Mouse (Mus musculus) right cerebral cortex, postnatal 4 days (tissue): Measurements from ENCODE around the gene Stra8.

Experiments used
- DNase-seq: peaks from one replicate; pipeline ENCODE4 v3.0.0-alpha.2; 2022

Gene Stra8

DNA sequence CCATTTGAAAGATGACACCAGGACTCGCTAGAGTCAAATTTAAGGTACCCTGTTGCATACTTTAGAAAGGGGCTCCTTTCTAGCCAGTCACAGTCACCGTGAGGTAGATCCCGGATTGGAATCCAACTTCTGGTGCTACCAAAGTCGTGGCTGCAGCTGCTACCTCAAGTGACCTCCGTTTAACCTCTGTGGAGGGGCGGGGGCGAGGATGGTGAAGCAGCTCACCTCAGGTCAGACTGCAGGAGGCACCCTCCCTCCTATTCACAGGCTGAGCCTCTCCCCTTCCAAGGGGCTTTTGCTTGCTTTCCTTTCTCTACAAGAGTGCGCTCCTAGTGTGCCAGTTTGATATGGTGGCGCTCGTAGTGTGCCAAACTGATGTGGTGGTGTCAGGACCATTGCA lies at the start of gene Stra8:
Gene Stra8, plus strand, starts transcription at position 208 of the 400 bp plus-strand sequence.
- DNase-seq: no peak

DNA sequence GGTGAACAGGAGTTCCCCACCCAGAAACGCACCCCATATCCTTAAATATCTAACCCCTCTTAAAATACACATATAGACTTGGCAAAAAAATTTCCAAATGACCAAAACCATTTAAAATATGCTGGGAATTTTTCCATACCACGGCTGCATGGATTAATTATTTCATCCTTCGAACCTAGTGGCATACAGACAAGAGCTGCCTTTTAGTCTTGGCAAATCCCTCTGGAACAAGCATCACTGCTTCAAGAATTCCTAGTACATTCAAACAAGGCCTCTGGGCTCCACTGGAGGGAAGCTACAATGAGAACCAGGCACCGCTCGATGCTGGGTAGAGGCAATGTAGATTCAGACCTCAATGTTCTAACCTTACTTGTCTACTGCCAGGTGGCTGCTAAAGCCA lies 49.2 kb upstream of the Stra8 start:
- DNase-seq: no peak

DNA sequence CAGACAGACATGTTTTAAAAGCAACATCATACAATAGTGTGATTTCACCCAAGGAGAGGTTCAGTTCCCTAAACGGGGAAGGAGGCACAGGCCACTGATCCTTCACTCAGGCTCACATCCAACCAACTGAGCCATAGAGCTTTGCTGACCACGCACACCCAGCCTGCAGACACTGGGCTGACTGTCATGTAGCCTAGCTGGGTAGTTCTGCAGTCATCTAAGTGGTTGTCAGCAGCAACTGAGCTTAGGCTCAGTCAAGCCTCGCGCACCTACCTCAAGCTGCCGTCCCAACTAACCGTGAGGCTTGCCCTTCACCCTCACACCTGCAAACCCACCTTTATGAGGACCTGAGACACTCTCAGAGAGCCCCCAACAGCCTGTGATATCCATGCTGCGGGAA lies 48.0 kb upstream of the Stra8 start:
- no peak for DNase-seq

DNA sequence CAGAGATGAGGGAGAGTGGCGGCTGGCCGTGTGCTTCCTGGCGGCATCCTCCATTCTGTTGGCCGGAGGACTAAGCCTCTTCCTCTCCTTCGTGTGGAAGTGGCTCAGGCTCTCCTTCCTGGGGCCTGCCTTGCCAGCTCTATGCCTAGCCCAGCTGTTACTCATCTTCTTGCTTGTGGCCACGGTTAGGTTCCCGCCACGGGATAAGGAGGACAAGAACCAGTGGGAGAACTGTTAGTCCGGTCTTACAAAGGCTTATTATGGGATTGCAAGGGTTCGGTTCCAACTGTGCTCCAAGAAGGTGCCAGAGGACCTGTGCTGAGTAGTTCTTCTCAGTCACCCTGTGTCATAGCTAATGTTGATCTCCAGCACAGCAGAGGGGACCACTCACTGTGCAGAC lies 47.1 kb upstream of the Stra8 start:
- no peak for DNase-seq

- no peak for DNase-seq
Observed at GRCm38 (mm10) chr6:34874101-34874921, 45.7 kb upstream of the Stra8 start.

GRCm38 (mm10) chr6:34875268-34875761 lies 44.6 kb upstream of the Stra8 start:
- DNase-seq: no peak

GRCm38 (mm10) chr6:34875966-34876834 lies 43.8 kb upstream of the Stra8 start:
- DNase-seq: no peak

GRCm38 (mm10) chr6:34876835-34877156 lies 43.2 kb upstream of the Stra8 start:
- no peak for DNase-seq

GRCm38 (mm10) chr6:34877509-34878321 lies 42.2 kb upstream of the Stra8 start, which contains the start of gene Cyren:
Cyren (minus strand) TSS chr6:34878060.
- DNase-seq: peak; percentile 88

DNA sequence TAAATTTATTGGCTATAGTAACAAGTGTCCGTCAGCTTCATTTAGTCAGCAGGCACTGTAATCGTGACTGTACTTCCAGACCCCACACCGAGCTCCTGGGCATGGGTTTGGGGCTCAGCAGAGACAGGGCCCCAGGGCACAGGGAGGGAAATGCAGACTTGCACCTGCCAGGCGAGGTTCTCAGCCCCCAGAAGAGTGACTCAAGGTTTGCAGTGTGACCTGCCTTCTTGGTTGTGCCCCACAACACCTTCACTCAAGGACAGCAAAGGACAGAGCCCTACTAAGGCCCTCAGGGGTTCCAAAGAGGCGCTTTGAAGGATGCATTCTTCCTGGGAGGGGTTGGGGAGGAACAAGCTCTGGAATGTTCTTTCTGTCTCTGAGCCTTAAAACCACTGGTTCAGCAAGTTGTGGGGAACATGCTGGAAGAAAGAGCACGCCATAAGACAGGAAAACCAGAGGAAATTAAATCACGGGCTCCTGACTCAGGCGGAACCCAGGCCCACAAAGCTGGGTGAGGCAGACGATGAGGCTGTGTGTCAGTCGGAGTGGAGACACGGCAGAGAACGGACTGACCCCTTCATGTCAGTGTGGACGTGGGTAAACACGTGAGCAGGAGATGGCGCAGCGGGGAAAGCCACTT lies 40.7 kb upstream of the Stra8 start:
- DNase-seq: no peak

DNA sequence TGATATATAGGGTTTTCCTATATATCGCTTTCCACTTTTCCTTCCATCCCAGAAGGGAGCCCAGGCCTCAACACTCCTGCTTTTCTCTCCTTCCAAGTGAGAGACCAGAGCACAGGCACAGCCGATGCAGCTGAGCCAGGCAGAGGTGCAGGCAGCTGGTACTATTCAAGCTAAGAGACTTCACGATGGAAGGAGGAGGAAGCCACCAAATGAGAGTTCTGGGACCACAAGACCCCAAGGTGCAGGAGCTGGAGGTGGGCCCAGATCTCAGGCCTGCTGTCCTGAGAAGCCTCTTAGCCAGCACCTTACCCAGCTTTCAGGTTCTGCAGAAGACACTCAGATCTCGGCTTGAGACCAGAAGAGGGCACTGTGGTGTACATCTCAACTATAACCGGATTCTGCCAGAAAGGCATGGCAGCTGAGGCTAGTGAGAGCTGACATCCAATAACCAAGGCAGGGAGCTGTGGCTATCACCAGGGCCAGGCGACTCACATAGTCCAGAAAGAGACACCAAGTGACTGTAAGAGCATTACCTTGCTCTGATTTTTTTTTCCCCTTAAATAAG lies 40.0 kb upstream of the Stra8 start:
- peak; percentile 32 for DNase-seq

GRCm38 (mm10) chr6:34884724-34885123 lies 35.2 kb upstream of the Stra8 start:
- no peak for DNase-seq

GRCm38 (mm10) chr6:34887131-34887850 lies 32.7 kb upstream of the Stra8 start:
- DNase-seq: no peak

GRCm38 (mm10) chr6:34889185-34889584 lies 30.8 kb upstream of the Stra8 start:
- DNase-seq: no peak

DNA sequence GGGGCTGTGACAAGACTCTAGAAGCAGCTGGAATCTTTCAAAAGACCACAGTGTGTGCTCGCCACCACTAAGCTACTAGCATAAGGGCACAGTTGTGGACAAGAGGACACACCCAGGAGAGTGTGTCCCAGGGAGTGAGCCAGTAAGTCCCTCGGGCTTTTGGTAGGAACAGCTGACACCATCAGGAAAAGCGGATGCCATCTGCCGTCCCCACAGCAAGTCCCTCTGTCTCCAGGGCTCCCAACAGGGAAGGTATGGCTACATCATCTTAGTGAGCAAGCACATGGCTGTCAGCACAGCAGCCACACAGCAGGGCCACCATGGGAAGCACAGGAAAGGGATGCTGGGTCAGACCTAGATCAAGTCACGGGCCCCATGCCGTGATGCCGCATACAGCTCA lies 24.4 kb upstream of the Stra8 start:
- DNase-seq: no peak

GRCm38 (mm10) chr6:34896168-34896780 lies 23.7 kb upstream of the Stra8 start:
- DNase-seq: no peak

- no peak for DNase-seq
Observed at GRCm38 (mm10) chr6:34899127-34899526, 20.8 kb upstream of the Stra8 start.

DNA sequence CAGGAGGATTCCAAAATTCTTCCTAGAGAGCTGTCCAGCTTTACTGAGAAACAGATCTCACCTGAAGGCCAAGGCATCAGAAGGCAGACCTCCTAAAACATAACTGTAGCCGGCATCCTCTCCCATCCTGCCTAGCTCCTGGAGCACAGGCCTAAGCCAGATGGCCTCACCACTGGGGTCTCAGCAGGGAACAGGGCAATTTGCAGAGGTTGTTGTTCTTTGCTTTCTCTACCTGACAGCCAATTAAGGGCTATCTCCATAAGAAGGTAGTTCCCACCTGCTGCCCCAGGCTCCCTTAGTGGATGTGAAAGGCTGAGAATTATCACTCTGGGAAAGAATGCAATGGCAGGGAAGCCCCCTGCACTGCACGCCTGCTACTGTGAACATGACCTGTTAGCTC lies 19.0 kb upstream of the Stra8 start:
- DNase-seq: no peak

GRCm38 (mm10) chr6:34901911-34902444 lies 18.0 kb upstream of the Stra8 start:
- DNase-seq: no peak

DNA sequence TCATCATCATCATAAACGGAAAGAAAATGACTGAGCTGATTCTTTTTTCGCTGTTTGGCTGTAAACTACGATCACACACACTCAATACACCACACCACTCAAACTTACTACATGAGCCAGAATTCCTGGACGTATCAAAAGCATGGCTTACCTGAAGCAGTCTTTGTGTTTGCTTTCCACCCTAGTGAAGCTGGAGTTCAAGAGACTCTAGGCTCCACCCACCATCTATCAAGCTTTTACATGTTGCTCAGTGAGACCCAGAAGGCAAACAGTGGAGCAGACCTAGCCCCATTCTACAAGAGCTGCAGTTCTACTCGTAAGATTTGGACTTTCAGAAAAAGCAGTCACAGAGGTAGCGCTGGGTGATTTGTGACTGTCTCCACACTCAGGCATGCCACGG lies 17.4 kb upstream of the Stra8 start:
- DNase-seq: no peak

DNA sequence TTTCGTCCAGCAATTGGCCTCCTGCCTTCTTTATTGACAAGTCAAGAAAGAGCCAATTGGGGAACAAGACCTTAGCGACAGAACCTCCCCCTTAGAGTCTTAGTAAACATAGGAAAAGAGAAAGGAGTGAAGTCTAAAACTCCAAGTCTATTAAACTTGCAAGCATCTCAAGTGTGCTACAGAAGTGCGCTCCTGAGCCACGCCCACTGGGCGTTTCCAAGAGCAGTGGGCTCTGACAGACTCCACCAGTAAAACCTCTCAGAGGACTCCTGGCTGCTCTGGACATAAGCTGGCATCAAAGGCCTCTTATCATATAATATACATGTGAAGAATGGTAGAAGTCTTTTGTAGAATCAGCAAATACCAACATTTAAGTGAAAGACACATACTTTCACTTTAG lies 16.5 kb upstream of the Stra8 start:
- DNase-seq: no peak
